Mouse (Mus musculus) left cerebral cortex, adult 6 months (tissue): Measurements from ENCODE around the gene Nr5a1. TPM values are rescaled to one million over a fixed set of nuclear protein-coding genes. Genes with fewer than 3 reads are reported as not detected.

Source experiments
- long read RNA-seq, 2 experiments: library from polyadenylated mRNA; unstranded; transcript quantifications; one replicate each; pipeline ENCODE4 v2.0.0; 2019 to 2020
- polyA plus RNA-seq: library from polyadenylated mRNA; unstranded; fragments of <200 nt; fragmentation: Nextera tagmentation; gene quantifications from 2 replicates; pipeline ENCODE4 v1.2.3, GENCODE M21; 2021

Nr5a1 gene
- not detected in 2 replicates for polyA plus RNA-seq
- long read RNA-seq, experiment 1: 0 reads
- long read RNA-seq, experiment 2: 0 reads

GRCm38 (mm10) chr2:38714324-38714723, at the start of gene Nr5a1:
TSS of gene Nr5a1 (minus strand) at chr2:38714542.

GRCm38 (mm10) chr2:38643625-38644427, 70.5 kb downstream of the Nr5a1 start, which contains the start of gene Psmb7:
TSS of gene Psmb7 (minus strand) at chr2:38644087.

Other genes starting within 250 kb of the Nr5a1 start
- 35.5 and 41.4 TPM in 2 replicates for gene Nek6, start 202.9 kb downstream of the Nr5a1 start, polyA plus RNA-seq
- 104 and 113 TPM in 2 replicates for gene Psmb7, start 70.5 kb downstream of the Nr5a1 start, polyA plus RNA-seq
- 0.72 and 0.87 TPM in 2 replicates for gene Nr6a1, start 213.1 kb upstream of the Nr5a1 start, polyA plus RNA-seq
- 0.75 and 1.2 TPM in 2 replicates for gene Olfml2a, start 217.4 kb upstream of the Nr5a1 start, polyA plus RNA-seq